Mouse (Mus musculus) CH12.LX (cell line): ENCODE results near the gene Hpse.

Source experiments
- CTCF ChIP-seq, 2 experiments: IDR thresholded peaks in 1 of 2; conservative IDR thresholded peaks in 1 of 2; 2 replicates each; pipeline ENCODE4 v1.5.1; 2011 to 2012; ENCODE audit warnings: low read depth in 2 of 2, low read length in 2 of 2, improper control_type of control experiment in 1 of 2, inconsistent platforms in 1 of 2, mild to moderate bottlenecking in 1 of 2, moderate library complexity in 1 of 2
- JUND ChIP-seq: conservative IDR thresholded peaks from 2 replicates; pipeline ENCODE4 v1.6.1; 2011; ENCODE audit warnings: low read depth, low read length, improper control_type of control experiment
- NELFE ChIP-seq: IDR thresholded peaks from 2 replicates; pipeline ENCODE4 v1.6.1; 2011; ENCODE audit warnings: low read depth, low read length, improper control_type of control experiment
- SIN3A ChIP-seq: IDR thresholded peaks from 2 replicates; pipeline ENCODE4 v1.6.1; 2012; ENCODE audit warnings: low read length, improper control_type of control experiment, inconsistent platforms

DNA sequence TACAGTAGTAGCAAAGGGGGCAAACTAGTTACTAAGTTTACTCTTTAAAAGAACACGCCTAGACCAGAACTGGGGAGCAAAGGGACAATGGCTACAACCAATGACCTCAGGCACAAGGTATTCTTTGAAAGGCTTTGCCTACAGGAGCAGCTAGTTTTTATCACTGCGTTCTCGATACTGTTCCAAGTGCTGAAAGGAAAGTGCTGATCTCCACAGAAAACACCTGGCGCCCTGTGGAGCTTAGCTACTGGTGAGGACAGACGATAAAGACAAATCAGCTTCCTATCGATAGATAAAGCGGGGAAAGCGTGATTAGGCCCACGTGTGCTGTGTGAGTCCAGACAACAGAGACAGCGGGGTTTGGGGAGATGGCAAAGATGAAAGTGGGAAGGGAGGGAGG lies 71.5 kb downstream of the Hpse start:
- TF ChIP-seq CTCF (conservative IDR thresholded peaks at IDR 0.05 in 1 of 2, IDR thresholded peaks at IDR 0.05 in 1 of 2; ENCODE audit: low read depth in 2 of 2, low read length in 2 of 2) (no peak), SIN3A (no peak), NELFE (no peak), JUND (no peak)
